Mouse (Mus musculus): Measurements from ENCODE around the gene Pard3b.

- TF ChIP-seq CTCF (IDR thresholded peaks at IDR 0.05; ENCODE audit: low read depth), result no peak
- TF ChIP-seq EP300 (IDR thresholded peaks at IDR 0.05; ENCODE audit: low read depth), result no peak
These were observed 536.5 kb downstream of the Pard3b start for GRCm38 (mm10) chr1:62175013-62175640.
